Mouse (Mus musculus): Measurements from ENCODE around the gene Zfp661.
"Not testable (repeated sequence)": the region's sequence is repeated elsewhere in the genome, so short reads cannot be mapped to it uniquely, and the experiment has no call there.

The Zfp661 gene

DNA sequence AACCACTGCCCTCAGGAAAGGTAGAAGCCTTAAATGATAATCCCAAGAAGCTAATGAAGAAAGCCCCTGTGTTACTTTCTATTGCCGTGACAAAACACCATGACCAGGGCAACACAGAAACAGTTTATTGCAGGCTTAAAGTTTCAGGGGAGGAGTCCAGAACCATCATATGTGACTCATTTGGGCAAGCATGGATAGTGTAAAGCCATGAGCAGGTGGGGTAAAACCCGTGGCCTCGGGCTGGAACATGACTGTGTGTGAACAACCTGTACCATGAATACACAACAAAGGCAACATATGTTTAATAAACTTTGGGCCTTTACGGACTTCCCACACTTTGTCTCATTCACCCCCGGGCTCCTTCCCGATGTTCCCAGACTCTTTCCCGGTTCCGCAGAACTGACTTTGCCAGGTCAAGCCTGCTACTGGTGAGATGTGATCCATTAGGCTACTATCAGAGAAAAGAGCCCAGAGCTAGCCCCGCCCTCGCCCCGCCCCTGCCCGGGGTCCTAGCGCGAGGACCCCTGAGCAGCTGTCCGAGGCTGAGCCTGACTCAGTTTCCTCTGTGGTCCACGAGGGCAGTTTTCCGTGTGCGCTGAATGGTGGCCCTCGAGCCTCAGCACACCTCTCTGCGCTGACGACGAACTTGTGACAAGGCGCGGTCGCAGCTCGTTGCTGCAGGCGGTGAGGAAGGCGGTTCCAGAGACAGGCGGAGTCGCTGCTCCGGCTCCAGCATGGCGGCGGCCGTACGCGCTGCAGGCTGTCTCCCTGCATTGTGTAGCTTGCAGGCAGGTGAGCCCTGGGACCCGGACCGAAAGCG lies at the start of gene Zfp661, which contains the start of gene Mrps5:
Gene Zfp661, minus strand, starts transcription at position 401 of the 820 bp plus-strand sequence.
Gene Mrps5, plus strand, starts transcription at position 529 of the 820 bp plus-strand sequence.
- DNase-seq (ENCODE audit: low read depth), result peak; percentile 80

DNA sequence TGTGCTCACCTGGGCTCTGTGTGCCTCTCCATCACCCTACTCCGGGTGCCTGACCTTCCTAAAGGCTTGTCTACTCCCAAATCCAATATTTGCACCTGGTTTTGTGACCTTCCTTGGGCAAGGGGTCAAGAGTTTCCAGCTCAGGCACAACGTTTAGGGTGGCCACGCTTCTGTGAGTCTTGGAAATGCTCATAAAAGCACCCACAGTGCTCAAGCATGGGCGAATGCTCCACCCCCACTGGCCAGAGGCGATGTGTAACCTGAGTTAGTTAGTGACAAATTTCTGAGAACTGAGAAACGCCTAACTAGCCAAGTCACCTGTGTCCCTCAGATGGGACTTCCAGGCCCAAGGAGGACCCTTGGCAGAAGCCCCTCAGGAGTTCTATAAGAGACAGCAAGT lies 48.7 kb upstream of the Zfp661 start:
- no peak for DNase-seq (ENCODE audit: low read depth)

DNA sequence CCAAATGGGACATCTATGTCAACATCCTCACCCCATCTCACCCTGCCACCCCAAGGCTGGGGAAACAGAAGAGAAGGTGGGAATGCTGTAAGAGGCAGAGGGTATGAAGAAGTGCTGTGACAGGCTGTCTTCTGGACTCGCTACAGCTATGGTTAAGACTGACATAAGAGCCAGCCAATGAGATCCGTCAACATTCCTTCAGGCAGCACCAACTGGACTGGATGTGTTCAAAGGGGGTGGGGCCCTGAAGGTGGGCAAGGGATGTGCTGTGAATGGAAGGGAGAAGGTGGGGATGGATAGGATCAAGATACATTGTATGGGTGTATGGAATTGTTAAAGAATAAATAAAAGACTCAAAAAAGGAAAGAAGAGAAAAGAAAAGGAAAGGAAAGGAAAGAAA lies 45.7 kb upstream of the Zfp661 start:
- DNase-seq (ENCODE audit: low read depth), result no peak

DNA sequence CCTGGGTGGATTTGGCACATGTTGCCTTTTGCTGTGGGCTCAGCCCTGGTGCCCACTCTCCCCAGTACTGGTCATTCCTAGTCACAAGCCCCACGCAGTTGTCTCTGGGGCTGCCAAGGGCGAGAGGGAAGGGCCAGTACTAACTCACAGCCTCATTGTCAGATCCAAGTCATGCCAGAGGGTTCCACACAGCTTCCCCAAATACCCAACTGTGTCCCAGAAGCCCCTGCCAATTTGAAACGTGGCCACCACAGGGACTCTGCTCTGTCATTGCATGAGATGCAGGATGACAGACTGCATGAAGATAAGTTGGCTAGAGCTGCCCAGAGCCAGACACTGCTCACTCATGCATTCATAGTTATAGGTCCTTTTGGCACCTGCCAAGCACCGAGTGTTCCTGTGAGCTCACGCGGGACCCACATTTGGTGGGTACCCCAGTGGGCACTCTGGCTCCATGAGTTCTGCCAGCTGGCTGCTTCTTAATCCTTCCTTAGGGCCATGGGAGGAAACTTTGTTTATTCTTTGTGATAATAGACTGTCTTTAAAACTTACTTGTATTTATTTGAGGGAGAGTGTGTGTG lies 41.2 kb upstream of the Zfp661 start:
- DNase-seq (ENCODE audit: low read depth), result no peak

DNA sequence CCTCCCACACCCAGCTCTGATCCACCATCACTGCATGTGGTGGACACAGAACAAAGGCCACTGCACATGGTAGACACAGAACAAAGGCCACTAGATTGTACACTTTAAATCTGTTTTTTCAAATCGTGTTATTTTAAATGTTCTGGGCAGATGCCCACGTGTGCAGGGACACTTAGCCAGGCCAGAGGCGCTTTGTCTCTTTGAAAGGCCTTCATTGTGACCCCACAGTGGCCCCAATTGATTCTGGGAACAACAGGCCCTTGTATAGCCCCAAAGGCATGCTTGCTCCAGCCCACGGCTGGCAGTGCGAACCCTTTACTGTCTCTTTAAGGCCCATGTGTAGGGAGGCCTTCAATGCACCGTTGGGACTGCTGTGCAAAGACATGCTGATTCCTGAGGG lies 40.5 kb upstream of the Zfp661 start:
- DNase-seq (ENCODE audit: low read depth), result no peak

DNA sequence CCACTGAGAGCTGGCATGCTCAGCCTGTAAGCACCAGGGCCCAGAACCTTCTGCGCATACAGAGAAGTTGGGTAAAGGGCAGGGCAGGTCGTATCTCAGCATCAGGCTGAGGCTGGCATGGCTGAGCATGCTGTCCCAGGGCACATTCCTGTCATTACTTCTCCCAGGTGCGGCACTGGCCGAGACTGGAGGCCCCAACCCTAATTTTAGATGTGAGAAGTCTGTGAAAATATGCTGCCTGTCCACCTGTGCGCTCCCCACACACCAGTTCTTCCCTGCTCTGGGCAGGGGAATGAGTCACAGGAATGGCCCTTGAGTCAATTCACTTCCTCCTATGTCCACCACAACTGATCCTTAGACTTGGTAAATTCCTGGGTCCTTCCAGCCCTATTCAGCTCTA lies 38.8 kb upstream of the Zfp661 start:
- DNase-seq (ENCODE audit: low read depth), result no peak

DNA sequence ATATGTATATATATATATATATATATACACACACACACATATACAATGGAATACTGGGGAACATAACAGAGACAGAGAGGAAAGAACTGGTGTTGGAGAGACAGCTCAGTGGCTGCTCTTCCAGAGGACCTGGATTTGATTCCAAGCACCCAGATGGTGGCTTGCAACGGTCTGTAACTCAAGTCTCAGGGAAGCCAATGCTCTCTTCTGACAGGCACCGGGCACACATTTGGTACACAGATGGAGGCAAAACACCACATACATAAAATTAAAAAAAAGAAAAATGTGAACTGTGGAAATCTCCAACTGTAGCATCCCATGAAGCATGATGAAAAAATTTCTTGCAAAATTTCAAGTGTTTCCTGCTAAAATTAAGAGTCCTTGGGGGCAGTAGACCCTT lies 37.9 kb upstream of the Zfp661 start:
- DNase-seq (ENCODE audit: low read depth), result no peak

DNA sequence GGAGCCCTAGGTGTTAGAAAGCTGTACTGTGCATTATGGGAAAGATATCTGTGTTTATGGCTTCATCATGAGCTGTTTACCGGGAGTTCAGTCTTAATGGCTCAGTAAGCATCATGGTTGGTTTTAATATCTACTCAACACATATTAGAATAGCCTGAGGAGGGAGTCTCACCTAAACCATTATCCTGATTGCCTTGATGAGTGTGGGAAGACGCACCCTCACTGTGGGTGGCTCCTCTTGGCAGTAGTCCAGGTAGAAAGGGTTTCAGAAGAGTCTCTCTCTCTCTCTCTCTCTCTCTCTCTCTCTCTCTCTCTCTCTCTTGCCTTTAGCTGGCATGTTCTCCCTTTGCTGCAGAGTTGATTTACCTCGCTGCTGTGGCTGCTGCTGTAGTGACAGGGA lies 35.2 kb upstream of the Zfp661 start:
- no peak for DNase-seq (ENCODE audit: low read depth)

DNA sequence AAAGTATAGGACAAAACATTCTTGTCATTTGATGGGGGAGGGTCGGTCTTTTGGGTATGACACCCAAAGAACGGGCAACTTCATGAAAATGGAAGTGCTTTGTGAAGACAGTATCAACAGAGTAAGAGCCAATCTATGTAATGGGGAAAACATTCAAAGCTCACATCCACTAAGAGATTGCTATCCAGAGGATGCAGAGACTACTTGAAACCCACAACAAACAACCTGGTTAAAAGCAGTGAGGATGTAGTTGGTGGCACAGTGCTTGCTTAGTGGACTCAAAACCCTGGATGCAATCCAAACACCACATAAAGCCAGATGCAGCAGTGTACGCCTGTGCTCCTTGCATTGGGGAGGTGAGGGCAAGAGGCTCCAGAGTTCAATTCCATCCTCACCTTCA lies 32.4 kb upstream of the Zfp661 start:
- peak; percentile 35 for DNase-seq (ENCODE audit: low read depth)

DNA sequence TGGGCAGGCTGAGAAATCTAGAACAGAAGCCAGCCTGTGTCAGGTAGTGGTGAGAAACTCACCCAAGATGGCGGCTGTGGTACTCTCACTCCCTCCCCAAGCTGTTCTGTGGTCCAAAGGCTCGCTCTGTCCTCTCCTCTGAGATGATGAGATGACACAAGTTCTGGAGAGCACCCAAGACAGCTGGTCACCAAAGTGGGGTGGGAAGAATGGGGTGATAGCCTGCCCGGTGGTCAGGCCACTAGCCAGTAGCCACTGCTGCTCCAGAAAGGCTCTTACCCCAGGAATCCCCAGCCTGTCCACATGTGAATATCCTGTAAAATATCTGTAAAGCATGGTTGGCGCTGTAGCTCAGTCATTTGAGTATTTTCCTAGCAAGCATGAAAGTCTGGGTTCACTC lies 25.4 kb upstream of the Zfp661 start:
- DNase-seq (ENCODE audit: low read depth), result no peak

DNA sequence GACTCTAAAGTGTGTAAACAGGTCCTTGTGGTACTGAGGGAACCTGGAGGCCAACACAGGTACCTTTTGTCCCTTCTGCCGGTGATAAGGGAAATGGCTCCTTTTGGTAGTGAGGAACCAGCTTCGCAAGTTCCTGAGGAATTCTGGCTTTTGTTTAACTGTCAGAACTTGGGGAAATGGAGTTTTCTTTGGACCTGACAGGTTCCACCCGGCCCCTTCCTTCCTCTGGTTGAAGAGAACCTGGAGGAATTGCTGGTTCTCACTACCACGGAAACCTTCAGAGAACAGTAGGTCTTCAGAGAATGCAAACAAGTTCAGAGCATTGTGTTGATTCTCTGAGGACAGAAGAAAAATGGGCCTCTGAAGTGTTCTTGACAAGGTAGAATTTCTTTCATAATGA lies 24.5 kb upstream of the Zfp661 start:
- no peak for DNase-seq (ENCODE audit: low read depth)

DNA sequence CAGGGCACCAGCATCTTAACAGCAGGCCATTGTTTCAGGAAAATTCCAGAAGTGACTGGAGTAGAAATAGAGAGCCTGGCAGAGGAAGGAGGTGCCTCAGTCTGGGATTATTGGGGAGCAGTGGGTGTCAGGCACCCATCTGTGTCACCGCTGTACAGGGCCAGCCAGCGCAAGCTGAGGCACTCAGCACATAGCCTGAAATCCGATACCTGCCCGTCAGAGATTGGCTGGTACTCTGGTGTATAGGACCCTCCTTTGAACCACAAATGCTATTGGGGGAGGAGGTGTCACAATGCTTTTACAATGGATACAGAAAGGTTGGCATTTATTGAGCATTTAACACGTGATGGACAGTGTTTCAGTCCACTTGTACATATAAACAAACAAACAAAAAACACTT lies 22.1 kb upstream of the Zfp661 start:
- no peak for DNase-seq (ENCODE audit: low read depth)

DNA sequence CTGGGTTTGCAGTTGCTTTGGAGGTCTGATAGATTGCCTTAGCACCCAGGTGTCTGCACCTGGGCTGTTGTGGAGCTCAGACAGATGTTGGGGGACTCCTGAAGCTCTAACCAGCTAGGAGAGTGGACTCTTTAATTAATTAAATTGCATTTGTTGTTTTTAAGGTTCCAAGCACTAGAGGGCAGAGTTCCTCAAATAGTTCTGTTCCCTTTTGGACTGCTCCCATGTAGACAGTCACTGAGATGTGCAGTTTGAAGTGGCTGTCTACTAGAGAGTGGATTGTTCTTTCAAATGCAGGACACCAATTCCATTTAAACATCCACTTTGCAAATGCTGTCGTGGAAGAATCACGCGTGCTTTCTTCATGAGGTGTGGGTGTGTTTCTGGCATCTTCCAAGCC lies 21.3 kb upstream of the Zfp661 start:
- DNase-seq (ENCODE audit: low read depth), result peak; percentile 66

DNA sequence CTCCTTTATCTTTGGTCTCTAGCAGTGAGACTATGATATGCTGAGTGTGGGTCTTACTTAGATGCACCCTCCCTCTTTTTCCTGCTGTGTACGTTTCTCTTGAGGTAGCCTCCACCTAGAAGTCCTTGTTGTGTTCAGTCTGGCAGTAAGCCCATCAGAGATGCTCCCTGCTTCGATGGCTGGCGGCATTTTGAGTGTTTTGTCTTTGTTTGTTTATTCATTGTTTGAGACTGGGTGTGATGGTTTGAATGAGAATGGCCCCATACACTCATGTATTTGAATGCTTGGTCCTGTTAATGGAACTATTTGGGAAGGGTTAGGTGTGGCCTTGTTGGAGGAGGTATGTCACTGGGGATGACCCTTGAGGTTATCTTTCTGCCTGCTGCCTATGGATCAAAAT lies 18.3 kb upstream of the Zfp661 start:
- DNase-seq (ENCODE audit: low read depth), result no peak

DNA sequence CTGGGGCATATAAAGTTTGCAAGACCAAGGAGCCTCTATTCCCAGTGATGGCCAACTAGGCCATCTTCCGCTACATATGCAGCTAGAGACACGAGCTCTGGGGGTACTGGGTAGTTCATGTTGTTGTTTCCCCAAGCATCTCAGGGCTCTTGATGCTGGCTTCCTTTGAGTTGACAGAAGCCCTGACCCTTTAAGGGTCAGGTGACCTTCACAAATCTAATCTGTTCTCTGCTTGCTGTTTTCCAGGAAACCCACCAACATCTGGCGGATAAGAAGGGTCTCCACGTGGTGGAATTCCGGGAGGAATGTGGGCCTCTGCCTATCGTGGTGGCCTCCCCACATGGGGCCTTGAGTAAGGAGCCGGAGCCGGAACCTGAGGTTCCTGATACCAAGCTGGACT lies 16.5 kb upstream of the Zfp661 start:
- DNase-seq (ENCODE audit: low read depth), result not testable (repeated sequence)

DNA sequence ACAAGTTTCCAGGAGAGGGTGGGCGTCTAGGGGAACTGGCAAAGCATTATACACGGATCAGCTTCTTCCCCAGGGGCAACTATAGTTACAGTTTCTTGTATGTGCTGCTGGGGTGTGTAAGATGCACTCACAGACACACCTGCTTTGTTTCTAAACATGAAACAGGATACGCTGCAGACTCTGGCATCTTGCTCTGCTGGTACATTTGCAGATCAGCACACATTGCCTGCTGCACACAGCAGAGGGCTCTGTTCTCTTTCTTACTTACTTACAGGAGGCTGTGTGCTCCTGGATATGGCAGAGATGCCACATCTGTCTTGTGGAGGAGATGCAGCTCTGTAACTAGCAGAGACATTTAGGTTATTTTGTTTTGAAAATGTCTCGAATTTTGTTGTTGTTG lies 3.9 kb upstream of the Zfp661 start:
- peak; percentile 46 for DNase-seq (ENCODE audit: low read depth)

DNA sequence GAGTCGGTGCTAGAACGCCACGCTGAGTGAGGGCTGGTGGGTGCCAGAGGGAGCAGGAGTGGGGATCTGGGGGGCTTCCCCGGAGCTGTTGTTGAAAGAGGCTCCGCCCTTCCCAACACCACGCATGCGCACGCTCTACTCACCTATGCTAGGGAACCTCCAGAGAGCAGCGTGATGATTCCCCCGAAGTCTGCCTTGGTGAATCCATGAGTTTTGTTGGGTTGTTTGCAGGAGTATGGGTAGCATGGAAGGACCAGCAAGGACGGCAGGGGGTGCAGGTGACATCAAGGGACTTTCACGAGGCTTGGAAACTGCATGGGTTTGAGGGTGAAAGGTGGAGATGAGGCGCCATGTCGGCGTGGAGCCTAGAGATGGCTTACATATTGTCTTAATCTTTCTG lies 3.3 kb upstream of the Zfp661 start:
- no peak for DNase-seq (ENCODE audit: low read depth)

DNA sequence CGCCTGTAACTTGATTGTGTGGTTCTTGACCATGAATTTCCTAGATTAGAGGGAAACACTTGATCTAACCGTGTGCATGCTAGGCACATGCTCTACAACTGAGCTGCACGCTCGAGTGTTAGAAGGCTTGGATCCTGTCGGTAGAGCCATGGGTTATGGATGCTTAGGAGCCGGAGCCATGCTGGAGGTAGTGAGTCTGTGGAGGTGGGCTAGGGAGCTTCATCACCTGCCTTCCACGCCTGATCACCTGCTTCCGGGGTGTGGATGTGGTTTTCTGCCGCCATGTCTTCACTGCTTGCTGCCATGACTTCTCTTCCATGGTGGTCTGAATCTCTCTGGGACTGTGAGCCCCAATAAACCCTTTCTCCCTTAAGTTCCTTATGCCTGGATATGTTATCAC lies 2.0 kb upstream of the Zfp661 start:
- no peak for DNase-seq (ENCODE audit: low read depth)

DNA sequence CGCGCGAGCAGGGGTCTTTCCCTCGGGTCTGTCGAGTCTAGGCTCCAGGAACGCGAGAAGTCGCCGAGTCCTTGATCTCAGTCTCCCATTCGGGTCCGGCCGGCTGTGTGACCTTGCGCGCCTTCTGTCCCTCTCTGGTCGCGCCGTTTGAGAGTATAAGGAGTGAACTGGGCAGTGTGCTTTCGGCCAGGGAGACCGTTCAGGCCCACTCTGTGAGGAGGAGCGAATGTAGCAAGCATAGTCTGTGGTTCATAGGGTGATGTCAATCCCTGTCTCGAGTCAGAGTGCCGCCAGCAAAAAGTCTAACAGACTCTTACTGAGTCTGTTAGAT lies 585 bp upstream of the Zfp661 start:
- no peak for DNase-seq (ENCODE audit: low read depth)

DNA sequence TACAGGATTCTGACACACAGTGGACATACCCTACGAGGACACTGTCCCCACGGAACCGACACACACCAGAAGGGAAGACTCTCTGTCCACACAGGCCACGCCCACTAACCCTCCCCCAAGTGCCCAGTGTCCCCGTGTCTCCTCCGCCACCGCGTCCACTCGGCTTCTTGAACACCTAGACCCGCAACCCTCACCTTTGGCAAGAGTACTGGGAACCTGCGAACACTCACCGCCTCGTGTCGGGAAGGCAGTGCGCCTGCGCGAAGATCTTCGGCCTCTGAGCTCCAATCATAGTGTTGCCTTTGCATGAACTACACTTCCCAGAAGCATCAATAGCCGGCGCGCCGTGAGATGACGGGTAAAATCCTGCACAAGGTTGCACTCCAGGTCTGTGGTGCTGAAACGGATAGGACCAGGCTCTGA lies 2.4 kb downstream of the Zfp661 start:
- peak; percentile 95 for DNase-seq (ENCODE audit: low read depth)

DNA sequence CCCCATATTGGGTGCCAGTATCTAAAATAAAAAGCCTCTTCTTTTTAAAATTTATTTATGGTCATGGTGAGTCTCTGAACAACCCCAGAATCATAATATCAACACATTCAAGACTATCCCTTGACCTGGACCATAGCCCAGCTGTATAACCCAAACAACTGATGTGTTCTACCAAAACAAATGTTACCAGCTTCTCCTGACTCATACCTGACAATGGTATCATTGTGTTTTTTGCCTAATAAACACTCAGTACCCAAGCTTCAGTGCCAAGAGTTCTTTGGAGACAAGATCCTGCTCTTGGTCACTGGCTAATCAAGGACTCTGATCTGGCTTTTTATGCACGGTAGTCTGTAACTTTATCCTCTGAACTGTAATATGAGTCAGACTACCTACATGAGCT lies 13.6 kb downstream of the Zfp661 start:
- no peak for DNase-seq (ENCODE audit: low read depth)

DNA sequence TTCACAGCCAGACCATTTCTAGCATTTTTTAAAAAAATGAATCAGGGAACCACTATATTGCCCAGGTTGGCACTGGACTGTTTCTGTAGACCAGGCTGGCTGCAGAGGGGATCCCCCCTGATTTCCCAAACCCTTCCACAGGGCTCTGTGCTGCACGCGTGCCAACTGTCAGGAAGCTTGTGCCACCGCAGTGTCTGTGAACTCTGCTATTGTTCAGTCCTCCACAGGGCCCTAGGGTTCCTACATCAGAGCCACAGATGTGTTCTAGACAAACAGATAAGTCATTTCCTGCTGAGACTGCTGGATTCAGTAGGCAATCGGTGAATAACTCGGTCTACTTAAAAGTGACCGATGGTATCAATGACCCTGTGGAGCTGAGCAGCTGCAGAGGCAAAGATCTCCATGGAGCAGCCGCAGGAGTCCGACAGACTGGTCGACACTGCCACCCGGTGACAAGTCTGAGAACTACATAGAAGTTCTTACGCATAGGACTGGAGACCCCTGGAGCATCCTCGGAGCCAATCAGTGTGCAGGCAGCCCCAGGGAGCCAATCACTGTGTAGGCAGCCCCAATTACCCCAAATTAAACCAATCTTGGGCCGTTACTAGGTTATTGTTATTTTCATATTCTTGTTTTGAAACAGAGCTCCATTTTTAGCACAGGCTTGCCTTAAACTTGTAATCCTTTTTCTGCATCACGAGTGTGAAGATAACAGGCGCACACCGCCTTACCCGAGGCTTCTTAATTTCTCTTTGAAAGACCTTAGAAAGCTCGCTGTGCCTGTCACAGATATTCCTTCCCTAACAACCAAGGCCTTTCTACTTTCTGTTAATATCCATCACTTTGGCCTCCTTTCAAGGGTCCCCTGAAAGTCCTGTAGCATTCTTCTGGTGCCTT lies 27.6 kb downstream of the Zfp661 start:
- DNase-seq (ENCODE audit: low read depth), result peak; percentile 75

DNA sequence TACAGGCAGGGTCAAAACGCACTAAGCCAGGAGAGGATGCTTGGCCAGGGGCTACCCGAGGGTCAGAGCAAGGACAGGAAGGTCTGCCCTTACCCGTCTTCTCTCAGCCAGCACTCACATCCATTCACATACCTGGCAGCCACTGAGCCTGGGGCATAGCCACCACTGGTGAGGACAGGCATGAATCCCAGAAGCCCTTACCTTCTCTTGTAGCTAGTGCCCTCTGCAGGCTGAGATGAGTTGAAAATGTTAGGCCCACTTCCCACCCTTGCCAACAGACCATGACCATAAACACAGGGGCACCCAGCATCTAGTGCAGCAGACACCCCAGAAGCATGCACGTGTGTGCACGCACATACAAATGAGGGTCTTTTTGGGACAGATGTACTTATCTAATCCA lies 35.8 kb downstream of the Zfp661 start:
- peak; percentile 38 for DNase-seq (ENCODE audit: low read depth)
